Mouse (Mus musculus): Measurements from ENCODE around the gene Lama5. TPM values are rescaled to one million over a fixed set of nuclear protein-coding genes. Genes with fewer than 3 reads are reported as not detected.

Lama5 gene
- total RNA-seq, 2 experiments from 2014 or later: 72.2 to 78.5 TPM

GRCm38 (mm10) chr2:180254436-180255209, 29.0 kb upstream of the Lama5 start:
- peak in 1 of 2 experiments; percentile 41 for DNase-seq

- DNase-seq: no peak
Observed at GRCm38 (mm10) chr2:180251838-180252237, 26.2 kb upstream of the Lama5 start.

GRCm38 (mm10) chr2:180250930-180251611, 25.4 kb upstream of the Lama5 start:
- DNase-seq: peak; percentile 86 to 89

- DNase-seq: no peak
Observed at GRCm38 (mm10) chr2:180248947-180249660, 23.4 kb upstream of the Lama5 start.

- no peak for DNase-seq
Observed at GRCm38 (mm10) chr2:180247916-180248315, 22.3 kb upstream of the Lama5 start.

- DNase-seq: no peak
Observed at GRCm38 (mm10) chr2:180243108-180243507, 17.4 kb upstream of the Lama5 start.

- DNase-seq: no peak
Observed at GRCm38 (mm10) chr2:180238591-180238990, 12.9 kb upstream of the Lama5 start.

GRCm38 (mm10) chr2:180237601-180238345, 12.1 kb upstream of the Lama5 start:
- no peak for DNase-seq

GRCm38 (mm10) chr2:180236930-180237329, 11.3 kb upstream of the Lama5 start:
- no peak for DNase-seq

- no peak for DNase-seq
Observed at GRCm38 (mm10) chr2:180236500-180236899, 10.8 kb upstream of the Lama5 start.

GRCm38 (mm10) chr2:180235788-180236187, 10.1 kb upstream of the Lama5 start:
- DNase-seq: no peak

GRCm38 (mm10) chr2:180234980-180235379, 9.3 kb upstream of the Lama5 start:
- DNase-seq: peak in 1 of 2 experiments; percentile 46

GRCm38 (mm10) chr2:180234353-180234752, 8.7 kb upstream of the Lama5 start:
- no peak for DNase-seq

GRCm38 (mm10) chr2:180233101-180233904, 7.6 kb upstream of the Lama5 start:
- no peak for DNase-seq

GRCm38 (mm10) chr2:180230482-180230881, 4.8 kb upstream of the Lama5 start:
- DNase-seq: no peak

GRCm38 (mm10) chr2:180229129-180229528, 3.5 kb upstream of the Lama5 start:
- no peak for DNase-seq

GRCm38 (mm10) chr2:180228592-180228991, 2.9 kb upstream of the Lama5 start:
- DNase-seq: peak; percentile 69 to 74

GRCm38 (mm10) chr2:180228060-180228458, 2.4 kb upstream of the Lama5 start:
- no peak for DNase-seq

GRCm38 (mm10) chr2:180227262-180228059, 1.8 kb upstream of the Lama5 start:
- DNase-seq: peak; percentile 65 to 75

- DNase-seq: peak; percentile 54 to 63
Observed at GRCm38 (mm10) chr2:180225044-180225761, 456 bp downstream of the Lama5 start.
